Mouse (Mus musculus) stomach, postnatal 0 days (tissue): ENCODE measurements around the gene Aipl1. TPM values are rescaled to one million over a fixed set of nuclear protein-coding genes. Genes with fewer than 3 reads are reported as not detected.
A peak's percentile ranks its signal among the peaks of the same experiment; 100 is the strongest.

Source experiments
- ATAC-seq: fragments of 200-750 bp; cut with Nextera tagmentation; 2 replicates; pipeline ENCODE4 v1.8.0; 2017; ENCODE audit not compliant: low FRiP score, low TSS enrichment
- DNase-seq: peaks from one replicate; pipeline ENCODE4 v3.0.0-alpha.2; 2016; ENCODE audit warnings: low spot score
- H3K27ac ChIP-seq: fragments of 300-500 bp; sonication (generic); replicated peaks from 2 replicates; pipeline ENCODE4 v1.5.1; 2014; ENCODE audit warnings: mild to moderate bottlenecking, control low read depth
- H3K27me3 ChIP-seq: fragments of 300-500 bp; sonication (generic); 2 replicates; pipeline ENCODE4 v1.6.1; 2014; ENCODE audit warnings: low read length; ENCODE audit not compliant: control insufficient read depth, insufficient read depth
- H3K36me3 ChIP-seq: fragments of 300-500 bp; sonication (generic); 2 replicates; pipeline ENCODE4 v1.6.1; 2014; ENCODE audit warnings: low read length, mixed read lengths; ENCODE audit not compliant: control insufficient read depth, insufficient read depth
- H3K4me1 ChIP-seq: fragments of 300-500 bp; sonication (generic); replicated peaks from 2 replicates; pipeline ENCODE4 v1.6.1; 2014; ENCODE audit warnings: antibody characterized with exemption; ENCODE audit not compliant: control insufficient read depth, insufficient read depth
- H3K4me2 ChIP-seq: fragments of 300-500 bp; sonication (generic); replicated peaks from 2 replicates; pipeline ENCODE4 v1.6.1; 2014; ENCODE audit warnings: low read depth, mild to moderate bottlenecking, control low read depth, moderate library complexity
- H3K4me3 ChIP-seq: fragments of 300-500 bp; sonication (generic); 2 replicates; pipeline ENCODE4 v1.5.1; 2014; ENCODE audit warnings: low read depth, low read length, control low read depth
- H3K9ac ChIP-seq: fragments of 300-500 bp; sonication (generic); 2 replicates; pipeline ENCODE4 v1.6.1; 2014; ENCODE audit warnings: mild to moderate bottlenecking, low read length, control low read depth, mixed read lengths
- H3K9me3 ChIP-seq: fragments of 300-500 bp; sonication (generic); 2 replicates; pipeline ENCODE4 v1.6.1; 2016; ENCODE audit warnings: low read length; ENCODE audit not compliant: control insufficient read depth
- CTCF ChIP-seq: IDR thresholded peaks from 2 replicates; pipeline ENCODE4 v1.5.1; 2016; ENCODE audit warnings: antibody characterized with exemption, low read depth, mild to moderate bottlenecking, moderate library complexity
- EP300 ChIP-seq: optimal IDR thresholded peaks from 2 replicates; pipeline ENCODE3; 2016; ENCODE audit warnings: antibody characterized with exemption
- WGBS: fragments of 180-500 bp; shearing (Covaris S2); extraction: QIAGEN DNeasy Blood & Tissue Kit; methylation state at CpG from one replicate; pipeline ENCODE4 v1.1.7; 2014; 5-methylcytosine and 5-hydroxymethylcytosine counted together
- polyA plus RNA-seq: library from polyadenylated mRNA; unstranded; fragments of >200 nt; fragmentation: Nextera tagmentation; extraction: Ambion mirVana; gene quantifications from 2 replicates; pipeline ENCODE4 v1.2.1, GENCODE M21; 2015

Aipl1 gene
- polyA plus RNA-seq, 1 experiment from 2014 or later = 0.16 TPM

DNA sequence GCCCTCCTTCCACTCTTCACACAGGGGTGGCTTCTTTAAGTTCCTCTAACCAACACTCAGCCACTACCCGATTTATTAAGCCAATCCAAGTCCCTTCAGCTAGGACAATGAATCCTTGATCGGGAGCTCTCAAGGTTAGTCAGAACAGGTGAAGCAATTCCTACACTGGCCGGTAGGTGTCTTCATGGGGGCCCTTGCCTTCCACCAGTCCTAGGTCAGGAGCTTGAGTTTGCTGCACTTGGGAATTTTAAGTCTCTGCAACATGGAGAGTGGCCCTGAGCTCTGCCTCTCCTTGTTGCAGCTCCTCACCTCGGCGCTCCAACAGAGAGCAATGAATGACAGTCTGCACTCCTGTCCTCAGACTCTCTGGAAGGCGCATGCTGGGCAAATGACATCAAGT is 29.0 kb upstream of the Aipl1 start:
- no peak overlapping the region for H3K27ac ChIP-seq
- peak; percentile 66 for DNase-seq
- TF ChIP-seq EP300 (no peak), CTCF (peak; percentile 78)
- no peaks in the 10 kb centered on the region for H3K4me1 ChIP-seq
- H3K36me3 ChIP-seq = no peaks in the 10 kb centered on the region
- H3K27me3 ChIP-seq = no peaks in the 10 kb centered on the region
- H3K9me3 ChIP-seq = no peaks in the 10 kb centered on the region
- no peak for ATAC-seq
- 36% methylated on average over 6 of the region's 6 CpGs for WGBS
- no peak overlapping the region for H3K4me3 ChIP-seq
- no peak overlapping the region for H3K4me2 ChIP-seq
- no peak overlapping the region for H3K9ac ChIP-seq

DNA sequence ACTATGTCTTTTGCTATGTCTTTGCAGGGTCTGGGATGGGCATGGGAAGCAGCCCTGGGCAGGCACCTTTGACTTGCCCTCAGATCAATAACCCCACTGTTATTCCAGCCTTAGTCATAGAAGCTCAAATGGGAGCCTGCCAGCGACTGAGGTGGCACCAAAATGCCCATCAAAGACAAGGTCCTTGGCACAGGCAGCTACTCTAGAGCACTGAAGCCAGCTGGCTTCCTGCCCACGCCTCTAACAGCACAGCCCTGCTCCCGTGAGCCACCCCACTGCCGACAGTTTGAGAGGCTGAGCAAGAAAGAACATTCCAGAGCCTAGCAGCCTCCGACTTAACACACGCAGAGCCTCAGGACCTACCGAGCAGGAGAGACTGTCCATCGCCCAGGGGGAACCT is 27.8 kb upstream of the Aipl1 start:
- Histone ChIP-seq H3K27ac (no peak overlapping the region), H3K36me3 (no peaks in the 10 kb centered on the region), H3K27me3 (no peaks in the 10 kb centered on the region), H3K4me2 (no peak overlapping the region), H3K4me3 (no peak overlapping the region), H3K4me1 (no peaks in the 10 kb centered on the region), H3K9ac (no peak overlapping the region), H3K9me3 (no peaks in the 10 kb centered on the region)
- ATAC-seq (no peak), DNase-seq (no peak)
- TF ChIP-seq EP300 (no peak), CTCF (no peak)
- 68% methylated on average over 8 of the region's 8 CpGs for WGBS

DNA sequence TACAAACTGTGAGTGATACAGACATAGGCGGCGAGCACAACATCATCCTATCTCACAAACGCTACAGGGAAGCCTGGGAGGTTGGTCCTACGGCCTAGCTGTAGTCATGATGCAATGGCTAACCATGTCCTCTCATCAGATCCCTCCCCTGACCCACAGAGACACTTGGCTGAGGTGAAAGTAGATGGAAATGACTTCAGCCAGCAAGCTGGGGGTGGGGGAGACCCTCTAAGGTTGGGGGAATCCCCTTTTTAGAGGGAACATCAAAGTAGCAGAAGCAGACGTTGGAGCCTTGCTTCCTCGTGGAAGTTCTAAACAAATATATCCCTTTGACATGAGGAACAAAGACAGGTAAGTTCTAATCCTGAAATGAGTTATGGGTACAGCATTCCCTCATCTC is 27.1 kb upstream of the Aipl1 start:
- 77% methylated on average over 6 of the region's 6 CpGs for WGBS
- Histone ChIP-seq H3K27me3 (no peaks in the 10 kb centered on the region), H3K27ac (no peak overlapping the region), H3K4me2 (no peak overlapping the region), H3K4me3 (no peak overlapping the region), H3K36me3 (no peaks in the 10 kb centered on the region), H3K9me3 (no peaks in the 10 kb centered on the region), H3K9ac (no peak overlapping the region), H3K4me1 (no peaks in the 10 kb centered on the region)
- no peak for TF ChIP-seq CTCF
- no peak for TF ChIP-seq EP300
- DNase-seq = no peak
- no peak for ATAC-seq

DNA sequence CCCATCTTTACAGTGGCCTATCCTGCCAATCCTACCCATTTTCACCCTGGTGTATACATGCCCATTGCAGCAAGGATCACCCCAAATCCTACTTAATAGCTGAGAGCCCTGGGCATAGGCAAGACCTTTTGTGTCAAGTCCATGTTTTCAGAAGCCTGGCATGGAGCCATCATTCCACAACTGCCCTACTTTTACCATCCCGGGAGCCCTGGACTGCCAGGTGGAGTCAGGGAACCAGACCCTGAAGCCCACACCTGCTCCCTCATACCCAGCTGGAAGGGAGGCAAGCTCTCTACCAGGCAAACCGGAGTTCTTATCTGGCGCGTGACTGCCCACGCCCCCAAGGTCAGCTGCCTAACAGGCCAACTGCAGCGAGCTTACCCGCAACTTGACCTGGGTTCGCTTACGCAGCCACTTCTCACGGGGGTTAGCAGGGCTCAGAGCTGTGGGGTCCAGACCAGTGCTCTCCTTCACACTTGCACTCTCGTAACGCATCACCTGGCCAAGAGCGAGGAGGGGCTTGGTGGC is 23.8 kb upstream of the Aipl1 start:
- Histone ChIP-seq H3K27ac (no peak overlapping the region), H3K4me3 (no peak overlapping the region), H3K9ac (no peak overlapping the region), H3K4me1 (no peaks in the 10 kb centered on the region), H3K4me2 (no peak overlapping the region), H3K27me3 (no peaks in the 10 kb centered on the region), H3K9me3 (no peaks in the 10 kb centered on the region), H3K36me3 (no peaks in the 10 kb centered on the region)
- DNase-seq (no peak), ATAC-seq (no peak)
- no peak for TF ChIP-seq CTCF
- 69% methylated on average over 13 of the region's 13 CpGs for WGBS

DNA sequence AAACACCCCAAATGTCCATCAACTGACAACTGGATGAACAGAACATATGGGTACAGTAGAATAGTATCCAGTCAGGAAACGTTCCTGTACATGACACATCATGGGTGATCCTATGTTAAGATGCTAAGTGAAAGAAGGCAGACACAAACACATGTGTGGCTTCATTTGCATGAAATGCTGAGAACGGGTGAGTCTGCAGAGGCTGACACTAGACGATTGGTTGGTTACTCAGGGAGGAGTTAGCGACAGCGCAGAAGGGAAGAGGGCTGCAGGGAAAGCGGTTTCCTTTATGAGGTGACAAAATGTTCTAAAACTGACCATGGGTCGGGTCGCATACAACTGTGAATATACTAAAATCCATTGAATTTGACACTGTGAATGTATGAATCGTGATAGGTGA is 23.1 kb upstream of the Aipl1 start:
- Histone ChIP-seq H3K4me1 (no peaks in the 10 kb centered on the region), H3K4me2 (no peak overlapping the region), H3K27me3 (no peaks in the 10 kb centered on the region), H3K9ac (no peak overlapping the region), H3K36me3 (no peaks in the 10 kb centered on the region), H3K4me3 (no peak overlapping the region), H3K9me3 (no peaks in the 10 kb centered on the region), H3K27ac (no peak overlapping the region)
- TF ChIP-seq EP300 (no peak), CTCF (no peak)
- WGBS = 79% methylated on average over 9 of the region's 9 CpGs
- no peak for ATAC-seq
- DNase-seq = no peak

DNA sequence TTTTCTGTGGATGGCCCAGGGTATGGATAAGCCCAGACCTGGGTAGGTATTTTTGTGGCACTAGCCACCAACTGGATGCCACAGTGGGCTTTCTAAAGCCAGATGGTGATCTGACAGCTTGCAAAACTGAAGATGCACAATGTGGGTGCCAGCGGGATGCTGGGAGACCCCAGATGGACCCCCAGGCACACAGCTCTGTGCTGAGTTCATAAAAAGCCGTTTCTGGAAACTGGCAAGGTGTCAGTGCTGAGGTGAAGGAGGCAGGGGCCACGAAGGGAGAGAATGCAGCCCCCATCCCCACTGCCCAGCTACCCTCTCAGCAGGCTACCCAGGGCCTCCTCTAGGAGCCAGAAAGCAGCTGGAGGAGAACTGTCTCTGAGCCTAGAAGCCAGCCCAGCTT is 19.9 kb upstream of the Aipl1 start:
- 64% methylated on average over 3 of the region's 3 CpGs for WGBS
- Histone ChIP-seq H3K4me1 (no peaks in the 10 kb centered on the region), H3K27ac (no peak overlapping the region), H3K4me3 (no peak overlapping the region), H3K4me2 (no peak overlapping the region), H3K27me3 (no peaks in the 10 kb centered on the region), H3K9ac (no peak overlapping the region), H3K36me3 (no peaks in the 10 kb centered on the region), H3K9me3 (no peaks in the 10 kb centered on the region)
- no peak for TF ChIP-seq EP300
- TF ChIP-seq CTCF = no peak
- DNase-seq (no peak), ATAC-seq (no peak)

DNA sequence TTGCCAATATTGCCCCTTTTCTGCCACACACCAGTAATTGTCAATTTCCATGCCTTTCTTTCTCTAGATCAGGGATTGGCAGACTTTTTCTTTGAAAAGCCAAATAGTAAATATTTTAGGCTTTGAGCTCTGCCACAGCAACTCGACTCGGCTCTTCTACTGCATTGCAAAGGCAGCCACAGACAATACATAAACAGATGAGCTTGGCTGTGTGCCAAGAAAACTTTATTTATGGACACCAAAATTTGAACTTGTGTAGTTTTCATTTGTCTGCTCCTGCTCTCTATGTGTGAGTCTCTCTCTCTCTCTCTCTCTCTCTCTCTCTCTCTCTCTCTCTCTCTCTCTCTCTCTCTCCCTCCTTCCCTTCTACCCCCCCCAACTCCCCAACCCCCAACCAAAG is 17.9 kb upstream of the Aipl1 start:
- peaks cover 5% of the 10 kb centered on the region; the same call in 1 of the 2 replicates for H3K4me1 ChIP-seq
- no peak overlapping the region for H3K4me3 ChIP-seq
- no peak for DNase-seq
- no peak for ATAC-seq
- H3K9ac ChIP-seq = no peak overlapping the region
- no peak overlapping the region for H3K4me2 ChIP-seq
- no peaks in the 10 kb centered on the region for H3K36me3 ChIP-seq
- H3K27me3 ChIP-seq = no peaks in the 10 kb centered on the region
- 9% methylated on average over 2 of the region's 2 CpGs for WGBS
- H3K27ac ChIP-seq = no peak overlapping the region
- H3K9me3 ChIP-seq = no peaks in the 10 kb centered on the region
- TF ChIP-seq EP300 (no peak), CTCF (no peak)
